Mouse (Mus musculus) olfactory bulb, adult 2 months (tissue): ENCODE results near the gene Fam83f.

Experiments
- CTCF ChIP-seq: fragments of 200-500 bp; IDR thresholded peaks from 2 replicates; pipeline ENCODE4 v1.5.1; 2012; ENCODE audit warnings: low read depth, mild to moderate bottlenecking, low read length, moderate library complexity; ENCODE audit not compliant: insufficient read depth
- POLR2A ChIP-seq: fragments of 200-500 bp; IDR thresholded peaks from 2 replicates; pipeline ENCODE4 v1.6.1; 2012; ENCODE audit warnings: mild to moderate bottlenecking, low read depth, low read length, moderate library complexity; ENCODE audit not compliant: insufficient read depth

DNA sequence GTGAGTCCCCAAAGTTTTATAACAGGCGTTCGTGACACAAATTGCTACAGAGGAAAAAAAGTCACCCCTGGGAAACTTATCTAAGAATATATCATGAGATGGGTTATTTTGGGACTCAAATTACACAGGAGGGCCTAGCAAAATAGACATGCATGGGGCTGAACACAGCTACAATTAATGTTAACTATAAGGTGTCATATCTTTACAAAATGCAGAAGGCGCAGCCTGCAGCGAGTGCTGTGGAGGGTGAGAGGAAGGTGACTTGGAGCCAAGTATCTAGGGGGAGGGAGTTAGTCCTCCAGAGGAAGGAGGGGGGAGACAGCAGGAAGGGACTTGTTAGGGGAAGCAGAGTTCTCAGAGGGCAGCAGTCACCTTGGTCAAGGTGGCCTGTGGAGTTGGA lies 7.2 kb upstream of the Fam83f start:
- TF ChIP-seq POLR2A = no peak
- no peak for TF ChIP-seq CTCF
